Mouse (Mus musculus): ENCODE data around the gene Fignl2. TPM values are rescaled to one million over a fixed set of nuclear protein-coding genes. Genes with fewer than 3 reads are reported as not detected.
A peak's percentile ranks its signal among the peaks of the same experiment; 100 is the strongest.

Fignl2 gene
- polyA plus RNA-seq, 1 experiment, result 25.6 TPM

- no peaks in the 10 kb centered on the region for H3K36me3 ChIP-seq (ENCODE audit: control insufficient read depth, insufficient read depth, low read length, poor library complexity, severe bottlenecking)
- no peak overlapping the region for H3K4me3 ChIP-seq (ENCODE audit: low read depth, low read length)
- no peaks in the 10 kb centered on the region for H3K27me3 ChIP-seq (ENCODE audit: control insufficient read depth, insufficient read depth, low read length, poor library complexity, severe bottlenecking)
- H3K27ac ChIP-seq (ENCODE audit: insufficient read depth, low read length), result no peak overlapping the region
- no peak for TF ChIP-seq CTCF (IDR thresholded peaks at IDR 0.05; ENCODE audit: low read depth, low read length)
- no peak for TF ChIP-seq EP300 (IDR thresholded peaks at IDR 0.05; ENCODE audit: insufficient read depth, low read depth, low read length)
- TF ChIP-seq POLR2A (IDR thresholded peaks at IDR 0.05; ENCODE audit: insufficient read depth, low read length), result no peak
- H3K9ac ChIP-seq (ENCODE audit: low read depth, poor library complexity, severe bottlenecking), result no peak overlapping the region
- peaks cover 11% of the 10 kb centered on the region; the same call in 1 of the 2 replicates for H3K9me3 ChIP-seq (replicated peaks; ENCODE audit: control insufficient read depth, insufficient read depth, low read length, poor library complexity, severe bottlenecking)
- peaks cover 2% of the 10 kb centered on the region for H3K4me1 ChIP-seq (ENCODE audit: control insufficient read depth, insufficient read depth, low read length)
These were observed 29.7 kb upstream of the Fignl2 start for GRCm38 (mm10) chr15:101107906-101108671.

GRCm38 (mm10) chr15:101106011-101106410, 27.6 kb upstream of the Fignl2 start:
- TF ChIP-seq EP300 (IDR thresholded peaks at IDR 0.05; ENCODE audit: insufficient read depth, low read depth, low read length) (no peak), POLR2A (IDR thresholded peaks at IDR 0.05; ENCODE audit: insufficient read depth, low read length) (no peak), CTCF (IDR thresholded peaks at IDR 0.05; ENCODE audit: low read depth, low read length) (no peak)
- Histone ChIP-seq H3K27ac (ENCODE audit: insufficient read depth, low read length) (no peak overlapping the region), H3K4me1 (ENCODE audit: control insufficient read depth, insufficient read depth, low read length) (peaks cover 8% of the 10 kb centered on the region), H3K9me3 (replicated peaks; ENCODE audit: control insufficient read depth, insufficient read depth, low read length, poor library complexity, severe bottlenecking) (peaks cover 11% of the 10 kb centered on the region; the same call in 1 of the 2 replicates), H3K4me3 (ENCODE audit: low read depth, low read length) (no peak overlapping the region), H3K27me3 (ENCODE audit: control insufficient read depth, insufficient read depth, low read length, poor library complexity, severe bottlenecking) (no peaks in the 10 kb centered on the region), H3K36me3 (ENCODE audit: control insufficient read depth, insufficient read depth, low read length, poor library complexity, severe bottlenecking) (no peaks in the 10 kb centered on the region), H3K9ac (ENCODE audit: low read depth, poor library complexity, severe bottlenecking) (no peak overlapping the region)

GRCm38 (mm10) chr15:101105496-101105994, 27.2 kb upstream of the Fignl2 start:
- Histone ChIP-seq H3K9ac (ENCODE audit: low read depth, poor library complexity, severe bottlenecking) (no peak overlapping the region), H3K4me3 (ENCODE audit: low read depth, low read length) (0 out of 2 replicates have a peak overlapping the region, but pooled peaks have one; percentile 10), H3K36me3 (ENCODE audit: control insufficient read depth, insufficient read depth, low read length, poor library complexity, severe bottlenecking) (no peaks in the 10 kb centered on the region), H3K4me1 (ENCODE audit: control insufficient read depth, insufficient read depth, low read length) (peaks cover 8% of the 10 kb centered on the region), H3K9me3 (replicated peaks; ENCODE audit: control insufficient read depth, insufficient read depth, low read length, poor library complexity, severe bottlenecking) (peaks cover 11% of the 10 kb centered on the region; the same call in 1 of the 2 replicates), H3K27me3 (ENCODE audit: control insufficient read depth, insufficient read depth, low read length, poor library complexity, severe bottlenecking) (no peaks in the 10 kb centered on the region), H3K27ac (ENCODE audit: insufficient read depth, low read length) (no peak overlapping the region)
- peak; percentile 97 for TF ChIP-seq CTCF (IDR thresholded peaks at IDR 0.05; ENCODE audit: low read depth, low read length)
- no peak for TF ChIP-seq POLR2A (IDR thresholded peaks at IDR 0.05; ENCODE audit: insufficient read depth, low read length)

- Histone ChIP-seq H3K9ac (ENCODE audit: low read depth, poor library complexity, severe bottlenecking) (no peak overlapping the region), H3K9me3 (replicated peaks; ENCODE audit: control insufficient read depth, insufficient read depth, low read length, poor library complexity, severe bottlenecking) (peaks cover 11% of the 10 kb centered on the region; the same call in 1 of the 2 replicates), H3K27ac (ENCODE audit: insufficient read depth, low read length) (no peak overlapping the region), H3K36me3 (ENCODE audit: control insufficient read depth, insufficient read depth, low read length, poor library complexity, severe bottlenecking) (no peaks in the 10 kb centered on the region), H3K4me1 (ENCODE audit: control insufficient read depth, insufficient read depth, low read length) (peaks cover 8% of the 10 kb centered on the region), H3K27me3 (ENCODE audit: control insufficient read depth, insufficient read depth, low read length, poor library complexity, severe bottlenecking) (no peaks in the 10 kb centered on the region), H3K4me3 (ENCODE audit: low read depth, low read length) (no peak overlapping the region)
- TF ChIP-seq CTCF (IDR thresholded peaks at IDR 0.05; ENCODE audit: low read depth, low read length), result no peak
- TF ChIP-seq EP300 (IDR thresholded peaks at IDR 0.05; ENCODE audit: insufficient read depth, low read depth, low read length), result no peak
- no peak for TF ChIP-seq POLR2A (IDR thresholded peaks at IDR 0.05; ENCODE audit: insufficient read depth, low read length)
These were observed 25.4 kb upstream of the Fignl2 start for GRCm38 (mm10) chr15:101103605-101104304.

GRCm38 (mm10) chr15:101100996-101101395, 22.6 kb upstream of the Fignl2 start:
- Histone ChIP-seq H3K9me3 (replicated peaks; ENCODE audit: control insufficient read depth, insufficient read depth, low read length, poor library complexity, severe bottlenecking) (no peaks in the 10 kb centered on the region), H3K4me1 (ENCODE audit: control insufficient read depth, insufficient read depth, low read length) (peaks cover 13% of the 10 kb centered on the region), H3K27me3 (ENCODE audit: control insufficient read depth, insufficient read depth, low read length, poor library complexity, severe bottlenecking) (no peaks in the 10 kb centered on the region)

More at GRCm38 (mm10) chr15:101100996-101101395, 22.6 kb upstream of the Fignl2 start:
- no peak overlapping the region for H3K27ac ChIP-seq (ENCODE audit: insufficient read depth, low read length)
- H3K9ac ChIP-seq (ENCODE audit: low read depth, poor library complexity, severe bottlenecking), result no peak overlapping the region
- H3K4me3 ChIP-seq (ENCODE audit: low read depth, low read length), result no peak overlapping the region
- no peak for TF ChIP-seq EP300 (IDR thresholded peaks at IDR 0.05; ENCODE audit: insufficient read depth, low read depth, low read length)
- TF ChIP-seq CTCF (IDR thresholded peaks at IDR 0.05; ENCODE audit: low read depth, low read length), result no peak
- TF ChIP-seq POLR2A (IDR thresholded peaks at IDR 0.05; ENCODE audit: insufficient read depth, low read length), result no peak
- no peaks in the 10 kb centered on the region for H3K36me3 ChIP-seq (ENCODE audit: control insufficient read depth, insufficient read depth, low read length, poor library complexity, severe bottlenecking)

All from ES-Bruce4 (cell line).